Mouse (Mus musculus) heart, postnatal 14 days (tissue): ENCODE data around the gene Tnfrsf25. TPM values are rescaled to one million over a fixed set of nuclear protein-coding genes. Genes with fewer than 3 reads are reported as not detected.
A peak's percentile ranks its signal among the peaks of the same experiment; 100 is the strongest.

Experiments
- DNase-seq, 2 experiments: peaks; one replicate each; pipeline ENCODE4 v3.0.0; 2021 to 2022
- intact Hi-C: fragments of 180-260 bp; cut with DNase I; formaldehyde crosslinking; loops from one replicate; pipeline ENCODE4 v1.15.1; 2025
- long read RNA-seq, 2 experiments: library from polyadenylated mRNA; stranded (forward); transcript quantifications; one replicate each; pipeline ENCODE4 v2.0.0; 2021
- total RNA-seq, 2 experiments: library from RNA; stranded (reverse); gene quantifications; 2 replicates each; pipeline ENCODE4 v1.2.3; 2021

Tnfrsf25 gene
- total RNA-seq, result 1 to 10 TPM; 4.0 to 6.7 TPM
- long read RNA-seq, experiment 1, partial matches to known transcripts, result 1 of 1 reads
- long read RNA-seq, experiment 1, other reads (novel, unspliced or antisense), result 0 of 1 reads
- long read RNA-seq, experiment 2, result 0 reads

DNA sequence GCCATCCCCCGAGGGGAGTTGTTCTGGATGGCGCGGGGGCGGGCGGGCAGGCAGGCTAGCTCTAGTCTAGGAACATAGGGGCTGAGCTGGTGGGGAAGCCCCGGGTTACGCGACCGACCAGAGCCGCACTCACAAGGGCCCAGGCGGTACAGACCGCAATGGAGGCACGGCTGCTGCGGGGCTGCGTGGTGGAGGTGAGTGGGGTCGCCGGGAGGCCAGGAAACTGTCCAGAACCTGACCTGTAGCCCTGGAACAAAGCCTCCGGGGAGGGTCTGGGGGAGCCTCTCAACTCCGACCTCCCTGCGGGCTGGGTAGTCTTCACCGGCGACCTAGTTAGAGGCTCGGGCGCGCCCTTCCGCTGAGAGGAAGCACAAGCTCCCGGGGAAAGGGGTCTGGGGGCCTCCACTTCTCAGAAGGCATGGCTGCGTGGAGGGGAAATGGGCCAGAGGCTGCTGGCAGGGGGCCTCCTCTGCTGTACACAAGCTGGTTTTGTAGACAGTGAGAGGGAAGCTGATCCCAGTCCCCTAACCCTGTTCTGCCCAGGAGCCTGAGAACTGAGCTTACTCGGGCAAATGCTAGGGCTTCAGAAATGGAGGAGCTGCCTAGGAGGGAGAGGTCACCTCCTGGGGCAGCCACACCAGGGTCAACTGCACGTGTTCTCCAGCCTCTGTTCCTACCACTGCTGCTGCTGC is at the start of gene Tnfrsf25:
TSS of gene Tnfrsf25 (plus strand) at position 14 of the 692 bp plus-strand sequence.
- intact Hi-C loops, result no loop called here
- DNase-seq, result no peak

DNA sequence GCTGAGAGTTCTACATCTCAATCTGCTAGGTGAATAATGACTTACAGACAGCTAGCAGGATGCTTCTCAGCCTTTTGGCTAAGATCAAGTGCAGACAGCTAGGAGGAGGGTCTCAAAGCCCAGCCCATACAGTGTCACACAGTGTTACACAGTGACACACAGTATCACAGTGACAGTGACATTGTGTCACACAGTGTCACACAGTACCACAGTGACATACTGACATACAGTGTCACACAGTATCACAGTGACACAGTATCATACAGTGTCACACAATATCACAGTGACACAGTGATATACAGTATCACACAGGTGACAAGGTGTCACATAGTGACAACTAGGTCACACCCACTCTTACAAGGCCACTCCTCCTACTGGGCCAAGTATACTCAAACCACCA is 48.5 kb upstream of the Tnfrsf25 start:
- no peak for DNase-seq
- intact Hi-C loops, result no loop called here

GRCm38 (mm10) chr4:152068166-152068724 is 47.5 kb upstream of the Tnfrsf25 start:
- DNase-seq, result no peak

DNA sequence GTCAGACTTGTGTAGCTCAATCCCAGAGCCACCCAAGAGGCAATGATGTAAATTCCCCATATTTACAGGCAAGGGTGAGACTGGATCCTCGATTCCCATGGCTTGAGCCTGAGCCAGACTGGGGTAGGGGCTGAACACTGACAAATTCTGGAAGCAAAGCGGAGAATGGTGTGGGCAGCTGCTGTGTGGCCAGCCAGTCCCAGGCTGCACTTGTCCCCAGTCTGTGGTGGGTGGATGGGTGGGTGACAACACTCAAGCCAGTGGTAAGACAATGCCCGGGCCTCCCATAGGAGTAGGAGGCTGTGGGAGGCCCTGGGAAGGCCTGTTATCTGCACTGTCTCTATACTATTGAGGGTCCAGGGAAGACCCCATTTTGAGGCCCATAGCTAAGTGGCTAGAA is 46.5 kb upstream of the Tnfrsf25 start:
- intact Hi-C loops, result no loop called here
- no peak for DNase-seq

More at GRCm38 (mm10) chr4:152068166-152068724, 47.5 kb upstream of the Tnfrsf25 start:
- intact Hi-C loops, result no loop called here

GRCm38 (mm10) chr4:152070494-152071396 is 45.0 kb upstream of the Tnfrsf25 start:
- intact Hi-C loops, result no loop called here
- DNase-seq, result no peak

- intact Hi-C loops, result no loop called here
Observed at GRCm38 (mm10) chr4:152072121-152072601, 43.6 kb upstream of the Tnfrsf25 start, which contains the start of gene Plekhg5. TSS of gene Plekhg5 (plus strand) at chr4:152072498.

DNA sequence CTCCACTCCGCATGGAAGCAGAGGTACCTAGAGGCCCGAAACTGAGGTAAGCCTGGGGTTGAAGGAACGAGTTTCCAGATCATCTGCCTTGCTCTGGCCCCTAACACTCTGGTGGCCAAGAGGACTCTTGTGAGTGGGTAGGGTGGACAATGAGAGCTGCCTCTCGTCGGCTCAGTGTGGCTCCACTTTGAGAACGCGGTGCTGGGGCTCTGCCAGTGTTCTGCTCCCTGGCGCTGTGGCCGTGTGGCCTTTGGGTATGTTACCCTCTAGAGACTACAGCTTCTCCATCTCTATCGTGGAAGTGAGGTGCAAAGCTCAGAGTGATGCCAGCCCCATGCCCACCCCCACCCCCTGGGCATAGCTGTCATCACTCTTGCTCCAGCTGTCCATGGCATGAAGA is 43.1 kb upstream of the Tnfrsf25 start:
- intact Hi-C loops, result no loop called here
- DNase-seq, result no peak

More at GRCm38 (mm10) chr4:152072121-152072601, 43.6 kb upstream of the Tnfrsf25 start, which contains the start of gene Plekhg5:
- DNase-seq, result peak; percentile 64 to 72

- no peak for DNase-seq
- intact Hi-C loops, result no loop called here
Observed at GRCm38 (mm10) chr4:152073715-152074114, 42.0 kb upstream of the Tnfrsf25 start.

- intact Hi-C loops, result no loop called here
- no peak for DNase-seq
Observed at GRCm38 (mm10) chr4:152074548-152074947, 41.2 kb upstream of the Tnfrsf25 start.

- DNase-seq, result no peak
- intact Hi-C loops, result no loop called here
Observed at GRCm38 (mm10) chr4:152077191-152077590, 38.5 kb upstream of the Tnfrsf25 start.

GRCm38 (mm10) chr4:152078105-152078530 is 37.6 kb upstream of the Tnfrsf25 start:
- intact Hi-C loops, result no loop called here
- DNase-seq, result no peak

GRCm38 (mm10) chr4:152079261-152079660 is 36.5 kb upstream of the Tnfrsf25 start:
- DNase-seq, result no peak
- intact Hi-C loops, result no loop called here

GRCm38 (mm10) chr4:152079931-152080330 is 35.8 kb upstream of the Tnfrsf25 start:
- intact Hi-C loops, result no loop called here
- DNase-seq, result no peak

- intact Hi-C loops, result no loop called here
Observed at GRCm38 (mm10) chr4:152083611-152084220, 32.0 kb upstream of the Tnfrsf25 start.

DNA sequence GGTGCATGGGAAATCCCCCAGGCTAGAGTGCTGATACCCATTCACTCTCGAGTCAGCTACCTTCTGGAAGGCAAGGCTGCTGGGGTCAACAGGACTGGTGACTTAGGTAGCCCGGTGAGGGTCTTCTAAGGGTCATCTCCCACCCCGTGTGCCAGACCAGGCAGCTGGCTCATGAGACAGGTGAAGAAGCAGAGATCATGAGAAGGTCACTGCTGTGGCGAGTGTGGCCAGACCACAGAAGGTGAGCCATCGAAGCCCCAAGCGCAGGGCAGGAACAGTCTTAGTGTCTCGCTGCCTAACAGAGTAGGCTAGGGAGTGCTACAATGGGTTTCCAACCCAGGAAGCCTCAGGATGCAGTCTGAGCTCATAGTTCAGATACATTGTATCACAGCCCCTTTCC is 31.1 kb upstream of the Tnfrsf25 start:
- no peak for DNase-seq
- intact Hi-C loops, result loop anchor here (5.0 kb wide), 1 partner anchor 42 kb away; no protein-coding TSS in a partner anchor

More at GRCm38 (mm10) chr4:152083611-152084220, 32.0 kb upstream of the Tnfrsf25 start:
- no peak for DNase-seq

DNA sequence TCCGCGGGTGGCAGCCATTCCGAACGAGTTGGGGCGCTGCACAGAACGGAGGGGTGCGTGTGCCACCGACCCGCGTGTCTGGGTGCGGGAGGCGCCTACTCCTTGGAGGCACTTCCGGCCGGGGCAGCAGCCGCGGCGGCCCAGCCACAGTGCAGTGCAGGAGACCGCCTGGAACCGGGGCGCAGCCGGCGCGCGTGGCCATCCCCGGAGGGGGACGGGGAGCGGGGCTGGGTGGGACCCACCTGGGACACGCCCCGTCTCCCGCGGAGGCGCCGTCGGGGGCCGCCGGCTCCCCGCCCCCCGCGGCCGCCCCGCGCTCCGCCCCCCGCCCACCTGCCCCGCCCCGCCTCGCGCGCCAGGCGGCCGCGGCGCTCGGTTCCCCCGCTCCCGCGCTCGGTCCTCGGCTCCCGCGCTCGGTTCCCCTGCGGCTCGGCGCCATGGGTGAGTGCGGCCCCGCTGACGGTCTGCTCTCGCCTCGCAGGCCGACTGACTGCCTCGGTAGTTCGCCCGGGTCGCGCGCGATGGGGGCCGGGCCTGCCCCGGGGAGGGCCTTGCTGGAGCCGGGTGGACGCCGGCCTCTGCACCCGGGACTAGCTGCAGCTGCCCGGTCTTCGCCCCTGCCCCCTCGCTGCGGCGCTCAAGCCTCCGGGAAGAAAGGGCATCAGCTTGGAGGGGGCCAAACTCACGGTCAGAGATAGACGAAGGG is 29.1 kb upstream of the Tnfrsf25 start:
- DNase-seq, result peak; percentile 65 to 75

DNA sequence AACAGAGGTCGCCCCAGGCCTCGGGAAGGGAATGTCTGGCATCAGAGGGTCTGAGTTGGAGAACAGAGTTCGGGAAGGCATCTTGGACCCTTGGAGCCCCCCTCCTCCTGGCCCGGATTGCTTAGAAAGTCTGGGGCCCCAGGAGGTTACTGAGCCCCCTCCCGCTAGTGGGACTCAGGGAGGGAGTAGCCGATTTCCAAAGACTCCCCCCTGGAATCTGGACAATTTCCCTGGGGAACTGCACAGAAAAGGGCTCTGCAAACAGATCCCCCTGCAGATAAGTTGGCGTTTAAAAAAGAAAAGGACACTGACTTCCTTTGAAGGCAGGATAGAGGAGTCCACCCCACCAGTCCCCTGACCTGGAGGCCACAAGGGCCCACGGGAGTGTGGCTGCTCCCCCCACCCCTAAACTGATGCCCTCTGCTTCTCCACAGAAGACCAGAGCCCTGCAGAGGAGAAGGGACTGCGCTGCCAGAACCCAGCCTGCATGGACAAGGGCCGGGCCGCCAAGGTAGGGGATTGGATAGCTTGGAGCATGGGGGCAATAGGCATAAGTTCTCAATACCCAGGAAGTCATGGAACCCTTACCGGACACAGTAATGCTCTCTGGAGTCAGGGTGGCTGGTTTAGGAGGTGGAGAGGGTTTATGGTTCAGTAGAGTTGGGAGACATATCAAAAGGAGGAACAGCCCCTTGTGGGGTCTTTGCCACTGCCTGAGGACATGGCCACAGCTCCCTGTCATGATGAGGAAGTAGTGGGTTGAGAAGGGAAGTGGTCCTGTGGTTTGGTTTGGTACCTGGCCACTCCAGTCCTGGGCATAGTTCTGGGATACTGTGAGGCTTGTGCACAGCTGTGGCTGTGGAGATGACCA is 28.3 kb upstream of the Tnfrsf25 start:
- no peak for DNase-seq
- intact Hi-C loops, result loop anchor here (5.0 kb wide), 1 partner anchor 45 kb away; no protein-coding TSS in a partner anchor

More for the DNA sequence above, 29.1 kb upstream of the Tnfrsf25 start:
- intact Hi-C loops, result loop anchor here (5.0 kb wide), 1 partner anchor 44 kb away; no protein-coding TSS in a partner anchor

- DNase-seq, result no peak
- intact Hi-C loops, result loop anchor here (5.0 kb wide), 1 partner anchor 46 kb away; no protein-coding TSS in a partner anchor
Observed at GRCm38 (mm10) chr4:152088133-152088532, 27.6 kb upstream of the Tnfrsf25 start.
